Mouse (Mus musculus): ENCODE measurements around the gene Colca2. TPM values are rescaled to one million over a fixed set of nuclear protein-coding genes. Genes with fewer than 3 reads are reported as not detected.

Gene Colca2
- 1.8 TPM for polyA plus RNA-seq (2015; fragmentation: Illumina TruSeq; extraction: RNeasy Lipid Tissue Mini Kit (QIAGEN cat#74804); ENCODE audit: insufficient read depth, low read depth, low replicate concordance)

GRCm38 (mm10) chr9:51278500-51279381 is at the start of gene Colca2:
TSS of gene Colca2 (minus strand) at chr9:51278569.

Other genes starting within 250 kb of the Colca2 start
- gene Btg4, start 217.7 kb downstream of the Colca2 start, polyA plus RNA-seq (2015; fragmentation: Illumina TruSeq; extraction: RNeasy Lipid Tissue Mini Kit (QIAGEN cat#74804); ENCODE audit: insufficient read depth, low read depth, low replicate concordance) = not detected
- 1.7 TPM for gene Layn, start 201.5 kb downstream of the Colca2 start, polyA plus RNA-seq (2015; fragmentation: Illumina TruSeq; extraction: RNeasy Lipid Tissue Mini Kit (QIAGEN cat#74804); ENCODE audit: insufficient read depth, low read depth, low replicate concordance)
- not detected for gene 4833427G06Rik, start 176.5 kb downstream of the Colca2 start, polyA plus RNA-seq (2015; fragmentation: Illumina TruSeq; extraction: RNeasy Lipid Tissue Mini Kit (QIAGEN cat#74804); ENCODE audit: insufficient read depth, low read depth, low replicate concordance)
- not detected for gene Gm32742, start 113.1 kb downstream of the Colca2 start, polyA plus RNA-seq (2015; fragmentation: Illumina TruSeq; extraction: RNeasy Lipid Tissue Mini Kit (QIAGEN cat#74804); ENCODE audit: insufficient read depth, low read depth, low replicate concordance)
- 0.74 TPM for gene Pou2af1, start 64.9 kb downstream of the Colca2 start, polyA plus RNA-seq (2015; fragmentation: Illumina TruSeq; extraction: RNeasy Lipid Tissue Mini Kit (QIAGEN cat#74804); ENCODE audit: insufficient read depth, low read depth, low replicate concordance)
- not detected for gene 1810046K07Rik, start 50.3 kb upstream of the Colca2 start, polyA plus RNA-seq (2015; fragmentation: Illumina TruSeq; extraction: RNeasy Lipid Tissue Mini Kit (QIAGEN cat#74804); ENCODE audit: insufficient read depth, low read depth, low replicate concordance)